29 mouse cellular contexts compared by ENCODE assay signal in the genomic region with DNA sequence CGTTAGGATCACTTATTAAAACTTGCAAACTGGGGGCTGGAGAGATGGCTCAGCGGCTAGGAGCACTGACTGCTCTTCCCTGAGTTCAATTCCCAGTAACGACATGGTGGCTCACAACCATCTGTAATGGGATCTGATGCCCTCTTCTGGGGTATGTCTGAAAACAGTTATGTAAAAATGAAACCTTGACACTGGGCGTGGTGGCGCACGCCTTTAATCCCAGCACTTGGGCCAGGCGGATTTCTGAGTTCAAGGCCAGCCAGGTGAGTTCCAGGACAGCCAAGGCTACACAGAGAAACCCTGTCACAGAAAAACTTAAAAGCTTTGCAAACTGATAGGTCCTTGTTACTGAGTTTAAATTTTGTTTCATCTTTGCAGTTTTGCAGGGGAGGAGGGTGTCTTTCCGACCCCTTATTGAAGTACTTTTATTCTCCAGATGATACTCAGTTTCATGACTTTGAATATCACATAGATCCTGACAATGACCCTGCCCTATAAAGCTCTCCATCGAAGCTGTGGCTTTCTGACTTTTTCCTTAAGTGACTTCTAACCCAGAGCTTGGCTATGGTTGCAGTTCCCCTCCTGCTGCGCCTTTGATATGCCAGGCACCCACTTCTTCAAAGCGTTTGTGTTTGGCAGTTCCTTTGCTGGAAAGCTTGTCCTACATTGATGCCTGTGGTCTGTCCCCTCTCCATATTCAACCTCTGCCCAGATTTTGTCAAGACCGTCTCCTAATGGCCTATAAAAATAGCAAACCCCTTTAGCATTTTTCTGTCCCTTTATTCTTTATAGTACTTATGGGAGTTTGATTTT. TPM values are rescaled to one million over a fixed set of nuclear protein-coding genes. Genes with fewer than 3 reads are reported as not detected.
DNase-seq lines count a peak whose midpoint lies in the region; ATAC-seq and TF ChIP-seq lines count a peak whose summit lies in the region.
"Had no signal": no experiment of that assay in that cellular context is flagged by ENCODE, and none has a peak within 500 bp of the region (broad histone marks: within the 10 kb centered on the region; RNA-seq: fewer than 3 reads in every experiment).

No protein-coding gene starts in this region.

- no peak overlapping the region for H3K4me2 ChIP-seq in heart, embryonic 16.5 days (ENCODE audit: low read depth, low read length)
- no peak overlapping the region for H3K4me2 ChIP-seq in lung, embryonic 14.5 days
- H3K4me2 ChIP-seq in midbrain, postnatal 0 days (ENCODE audit: low read depth, low read length, poor library complexity, severe bottlenecking), result no peak overlapping the region
- no peak overlapping the region for H3K4me2 ChIP-seq in midbrain, embryonic 11.5 days
- H3K4me2 ChIP-seq in liver, postnatal 0 days (ENCODE audit: low read depth, low read length), result no peak overlapping the region
- H3K4me2 ChIP-seq: forebrain, embryonic 15.5 days; limb, embryonic 12.5 days; liver, embryonic 15.5 days; midbrain, embryonic 12.5 days; neural tube, embryonic 13.5 days; stomach, embryonic 15.5 days had no signal

- peaks cover 9% of the 10 kb centered on the region for H3K4me1 ChIP-seq in heart, embryonic 16.5 days (ENCODE audit: control insufficient read depth, insufficient read depth, low read length)
- 0 out of 2 replicates have a peak, but pooled peaks cover 8% of the 10 kb centered on the region for H3K4me1 ChIP-seq in lung, embryonic 14.5 days (ENCODE audit: insufficient read depth)
- H3K4me1 ChIP-seq in lung, adult 2 months (ENCODE audit: control insufficient read depth, insufficient read depth, low read length), result peaks cover 2% of the 10 kb centered on the region; the same call in 1 of the 2 replicates
- peaks cover 2% of the 10 kb centered on the region; the same call in 1 of the 2 replicates for H3K4me1 ChIP-seq in midbrain, postnatal 0 days (ENCODE audit: insufficient read depth, low read length)
- H3K4me1 ChIP-seq in midbrain, embryonic 11.5 days (ENCODE audit: control insufficient read depth, insufficient read depth, low read length), result no peaks in the 10 kb centered on the region; the same call in 1 of the 2 replicates
- peaks cover 13% of the 10 kb centered on the region for H3K4me1 ChIP-seq in liver, postnatal 0 days (ENCODE audit: insufficient read depth)

- no peak overlapping the region for H3K9ac ChIP-seq in heart, embryonic 16.5 days (ENCODE audit: low read length)
- no peak overlapping the region for H3K9ac ChIP-seq in lung, embryonic 14.5 days
- H3K9ac ChIP-seq in midbrain, postnatal 0 days (replicated peaks; ENCODE audit: low read length, poor library complexity, severe bottlenecking), result no peak overlapping the region
- no peak overlapping the region for H3K9ac ChIP-seq in midbrain, embryonic 11.5 days (ENCODE audit: low read length)
- H3K9ac ChIP-seq in liver, postnatal 0 days (replicated peaks), result no peak overlapping the region
- H3K9ac ChIP-seq: forebrain, embryonic 15.5 days; limb, embryonic 12.5 days; liver, embryonic 15.5 days; midbrain, embryonic 12.5 days; neural tube, embryonic 13.5 days; stomach, embryonic 15.5 days had no signal

- DNase-seq in heart, postnatal 36 days, result no peak
- peak; percentile 44 for DNase-seq in lung, embryonic 14.5 days
- DNase-seq in lung, adult 2 months, result no peak
- DNase-seq in midbrain, postnatal 0 days (ENCODE audit: low spot score), result no peak
- DNase-seq in midbrain, embryonic 11.5 days (ENCODE audit: low spot score, missing footprints), result no peak
- no peak for DNase-seq in liver, postnatal 0 days
- no peak for DNase-seq in thymus, postnatal 25 days
- DNase-seq: adrenal gland, postnatal 10 days; cerebellum, adult 2 months; cerebellum, postnatal 36 days; gastrocnemius, postnatal 10 days; kidney, adult 11 months; kidney, postnatal 14 days; right cerebral cortex, postnatal 4 days; thymus, postnatal 36 days had no signal

- H3K4me3 ChIP-seq in heart, embryonic 16.5 days (ENCODE audit: low read length), result no peak overlapping the region
- no peak overlapping the region for H3K4me3 ChIP-seq in lung, embryonic 14.5 days (ENCODE audit: low read depth, low read length)
- H3K4me3 ChIP-seq in lung, adult 2 months (replicated peaks; ENCODE audit: extremely low read depth, low read depth, low read length), result no peak overlapping the region
- H3K4me3 ChIP-seq in midbrain, postnatal 0 days (ENCODE audit: low read depth, low read length), result no peak overlapping the region
- H3K4me3 ChIP-seq in midbrain, embryonic 11.5 days (ENCODE audit: low read depth, low read length), result no peak overlapping the region
- no peak overlapping the region for H3K4me3 ChIP-seq in liver, postnatal 0 days (ENCODE audit: low read depth, low read length)
- H3K4me3 ChIP-seq: forebrain, embryonic 15.5 days; heart, embryonic 10.5 days; hindbrain, embryonic 10.5 days; limb, embryonic 12.5 days; liver, embryonic 15.5 days; midbrain, embryonic 12.5 days; myocyte; neural tube, embryonic 13.5 days; stomach, embryonic 15.5 days had no signal

- no peaks in the 10 kb centered on the region for H3K9me3 ChIP-seq in heart, embryonic 16.5 days (replicated peaks; ENCODE audit: control insufficient read depth, low read length)
- H3K9me3 ChIP-seq in lung, embryonic 14.5 days (ENCODE audit: low read depth, low read length), result no peaks in the 10 kb centered on the region
- H3K9me3 ChIP-seq in midbrain, postnatal 0 days (ENCODE audit: low read length), result no peaks in the 10 kb centered on the region
- no peaks in the 10 kb centered on the region for H3K9me3 ChIP-seq in midbrain, embryonic 11.5 days (ENCODE audit: control insufficient read depth, low read length)
- no peaks in the 10 kb centered on the region for H3K9me3 ChIP-seq in liver, postnatal 0 days (ENCODE audit: low read length)
- H3K9me3 ChIP-seq: forebrain, embryonic 15.5 days; G1E; heart, embryonic 10.5 days; hindbrain, embryonic 10.5 days; limb, embryonic 12.5 days; liver, embryonic 15.5 days; midbrain, embryonic 12.5 days; neural tube, embryonic 13.5 days; stomach, embryonic 15.5 days had no signal

- WGBS in heart, embryonic 16.5 days, result 48% methylated on average over 12 of the region's 12 CpGs
- WGBS in lung, embryonic 14.5 days, result 40% methylated on average over 12 of the region's 12 CpGs
- WGBS in lung, adult 2 months, result 56% methylated on average over 12 of the region's 12 CpGs
- 51% methylated on average over 12 of the region's 12 CpGs for WGBS in midbrain, postnatal 0 days
- 59% methylated on average over 12 of the region's 12 CpGs for WGBS in midbrain, embryonic 11.5 days
- 54% methylated on average over 12 of the region's 12 CpGs for WGBS in liver, postnatal 0 days (ENCODE audit: insufficient replicate concordance)

- no peak for TF ChIP-seq EP300 in liver, postnatal 0 days (IDR thresholded peaks at IDR 0.05; ENCODE audit: low read depth)

- no peak for TF ChIP-seq CTCF in lung, embryonic 14.5 days (IDR thresholded peaks at IDR 0.05; ENCODE audit: low read depth)
- TF ChIP-seq CTCF in lung, adult 2 months (IDR thresholded peaks at IDR 0.05; ENCODE audit: insufficient read depth, low read length), result no peak
- TF ChIP-seq CTCF in midbrain, postnatal 0 days (IDR thresholded peaks at IDR 0.05), result no peak
- TF ChIP-seq CTCF in liver, postnatal 0 days (IDR thresholded peaks at IDR 0.05; ENCODE audit: low read depth), result 0 out of 2 replicates have a peak, but pooled peaks have one; percentile 8

- H3K36me3 ChIP-seq in heart, embryonic 16.5 days (ENCODE audit: control insufficient read depth, insufficient read depth), result peaks cover 41% of the 10 kb centered on the region
- peaks cover 60% of the 10 kb centered on the region for H3K36me3 ChIP-seq in lung, embryonic 14.5 days (ENCODE audit: insufficient read depth)
- peaks cover 25% of the 10 kb centered on the region for H3K36me3 ChIP-seq in midbrain, postnatal 0 days (ENCODE audit: insufficient read depth, low read length)
- peaks cover 23% of the 10 kb centered on the region for H3K36me3 ChIP-seq in midbrain, embryonic 11.5 days (ENCODE audit: control insufficient read depth, insufficient read depth, low read length)
- peaks cover 46% of the 10 kb centered on the region for H3K36me3 ChIP-seq in liver, postnatal 0 days (replicated peaks; ENCODE audit: insufficient read depth, low read length)

- TF ChIP-seq POLR2A in lung, adult 2 months (IDR thresholded peaks at IDR 0.05; ENCODE audit: borderline replicate concordance, extremely low read depth, low read depth, low read length), result no peak

- intact Hi-C loops in heart, postnatal 36 days (cut with DNase I), result loop anchor here (10.0 kb wide), 1 partner anchor 614 kb away; a partner anchor contains a TSS

- H3K27ac ChIP-seq in heart, embryonic 16.5 days (ENCODE audit: low read length), result 0 out of 2 replicates have a peak overlapping the region, but pooled peaks have one; percentile 7
- H3K27ac ChIP-seq in lung, embryonic 14.5 days (ENCODE audit: low read depth), result no peak overlapping the region
- 0 out of 2 replicates have a peak overlapping the region, but pooled peaks have one; percentile 7 for H3K27ac ChIP-seq in midbrain, postnatal 0 days (ENCODE audit: low read depth, low read length)
- H3K27ac ChIP-seq in midbrain, embryonic 11.5 days (ENCODE audit: low read depth, low read length), result no peak overlapping the region
- no peak overlapping the region for H3K27ac ChIP-seq in liver, postnatal 0 days (ENCODE audit: low read depth)
- H3K27ac ChIP-seq: forebrain, embryonic 15.5 days; heart, embryonic 10.5 days; hindbrain, embryonic 10.5 days; limb, embryonic 12.5 days; liver, embryonic 15.5 days; midbrain, embryonic 12.5 days; neural tube, embryonic 13.5 days; stomach, embryonic 15.5 days had no signal

- ATAC-seq in heart, embryonic 16.5 days (replicated peaks; ENCODE audit: extremely low read depth, insufficient read depth, low FRiP score), result no peak
- ATAC-seq in lung, embryonic 14.5 days (ENCODE audit: insufficient read depth), result no peak
- no peak for ATAC-seq in midbrain, postnatal 0 days (ENCODE audit: low FRiP score)
- ATAC-seq in midbrain, embryonic 11.5 days (ENCODE audit: low FRiP score), result no peak
- no peak for ATAC-seq in liver, postnatal 0 days
- ATAC-seq: CD4-positive, CD25-positive, alpha-beta regulatory T cell, adult 4 months; forebrain, embryonic 15.5 days; hindbrain, embryonic 16.5 days had no signal

- no peaks in the 10 kb centered on the region for H3K27me3 ChIP-seq in heart, embryonic 16.5 days (ENCODE audit: control insufficient read depth, insufficient read depth, low read length)
- no peaks in the 10 kb centered on the region for H3K27me3 ChIP-seq in lung, embryonic 14.5 days (ENCODE audit: insufficient read depth, low read length)
- H3K27me3 ChIP-seq in midbrain, postnatal 0 days (ENCODE audit: insufficient read depth, low read length), result no peaks in the 10 kb centered on the region
- H3K27me3 ChIP-seq in midbrain, embryonic 11.5 days (ENCODE audit: control insufficient read depth, insufficient read depth, low read length), result no peaks in the 10 kb centered on the region
- 0 out of 2 replicates have a peak, but pooled peaks cover 4% of the 10 kb centered on the region for H3K27me3 ChIP-seq in liver, postnatal 0 days (ENCODE audit: insufficient read depth, low read length)
- H3K27me3 ChIP-seq: forebrain, embryonic 15.5 days; limb, embryonic 12.5 days; midbrain, embryonic 12.5 days; neural tube, embryonic 13.5 days; stomach, embryonic 15.5 days had no signal

RNA-seq across cellular contexts. Expression of a gene that starts 5.8 kb away (rescaled TPM):
- polyA plus RNA-seq in heart, embryonic 16.5 days (2015; fragmentation: Nextera tagmentation; extraction: Ambion mirVana), result 11.7 and 12.1 TPM in 2 replicates
- total RNA-seq in heart, postnatal 36 days (2021), result 1 to 10 TPM; 3.8 to 4.3 TPM
- polyA plus RNA-seq in lung, embryonic 14.5 days (2014; fragmentation: Nextera tagmentation; extraction: Ambion mirVana), result 18.6 and 20.4 TPM in 2 replicates
- 20.5 and 26.7 TPM in 2 replicates for polyA plus RNA-seq in lung, adult 2 months (2012; rRNA removed)
- 14.6 and 18.3 TPM in 2 replicates for total RNA-seq in midbrain, postnatal 0 days (2014; rRNA removed)
- polyA plus RNA-seq in midbrain, postnatal 0 days (2015; fragmentation: Nextera tagmentation; extraction: Ambion mirVana), result 17.8 and 18.8 TPM in 2 replicates
- polyA plus RNA-seq in midbrain, embryonic 11.5 days (2014; fragmentation: Nextera tagmentation; extraction: Ambion mirVana), result 23.2 and 28.4 TPM in 2 replicates
- 3.0 and 3.1 TPM in 2 replicates for polyA plus RNA-seq in liver, postnatal 0 days (2015; fragmentation: Nextera tagmentation; extraction: Ambion mirVana)
- total RNA-seq: granulocyte monocyte progenitor cell, adult 5-6 weeks had no signal

RNA-seq across cellular contexts. Expression of a gene that starts 6.4 kb away (rescaled TPM):
- polyA plus RNA-seq in heart, embryonic 16.5 days (2015; fragmentation: Nextera tagmentation; extraction: Ambion mirVana), result 279 and 290 TPM in 2 replicates
- total RNA-seq in heart, postnatal 36 days (2021), result 100 to 1,000 TPM; 132 to 153 TPM
- polyA plus RNA-seq in lung, embryonic 14.5 days (2014; fragmentation: Nextera tagmentation; extraction: Ambion mirVana), result 678 and 713 TPM in 2 replicates
- polyA plus RNA-seq in lung, adult 2 months (2012; rRNA removed), result 43.4 and 72.0 TPM in 2 replicates
- total RNA-seq in midbrain, postnatal 0 days (2014; rRNA removed), result 217 and 224 TPM in 2 replicates
- 328 and 334 TPM in 2 replicates for polyA plus RNA-seq in midbrain, postnatal 0 days (2015; fragmentation: Nextera tagmentation; extraction: Ambion mirVana)
- 495 and 509 TPM in 2 replicates for polyA plus RNA-seq in midbrain, embryonic 11.5 days (2014; fragmentation: Nextera tagmentation; extraction: Ambion mirVana)
- polyA plus RNA-seq in liver, postnatal 0 days (2015; fragmentation: Nextera tagmentation; extraction: Ambion mirVana), result 281 and 298 TPM in 2 replicates

RNA-seq across cellular contexts. Expression of a gene that starts 44.2 kb away (rescaled TPM):
- 10.1 and 11.0 TPM in 2 replicates for polyA plus RNA-seq in heart, embryonic 16.5 days (2015; fragmentation: Nextera tagmentation; extraction: Ambion mirVana)
- 10 to 100 TPM; 15.5 to 17.1 TPM for total RNA-seq in heart, postnatal 36 days (2021)
- polyA plus RNA-seq in lung, embryonic 14.5 days (2014; fragmentation: Nextera tagmentation; extraction: Ambion mirVana), result 11.6 and 13.7 TPM in 2 replicates
- 9.8 and 14.9 TPM in 2 replicates for polyA plus RNA-seq in lung, adult 2 months (2012; rRNA removed)
- 24.1 and 26.7 TPM in 2 replicates for total RNA-seq in midbrain, postnatal 0 days (2014; rRNA removed)
- 13.7 and 14.1 TPM in 2 replicates for polyA plus RNA-seq in midbrain, postnatal 0 days (2015; fragmentation: Nextera tagmentation; extraction: Ambion mirVana)
- 10.7 and 12.1 TPM in 2 replicates for polyA plus RNA-seq in midbrain, embryonic 11.5 days (2014; fragmentation: Nextera tagmentation; extraction: Ambion mirVana)
- 6.8 and 6.9 TPM in 2 replicates for polyA plus RNA-seq in liver, postnatal 0 days (2015; fragmentation: Nextera tagmentation; extraction: Ambion mirVana)

Comparison
In these comparisons a context has a peak if more than half of its experiments do, and no peak if none do; other contexts are left out.
1. H3K27ac ChIP-seq: peak in heart, embryonic 16.5 days (single experiment) and midbrain, postnatal 0 days (single experiment); none in lung, embryonic 14.5 days (single experiment), midbrain, embryonic 11.5 days (single experiment) and liver, postnatal 0 days (single experiment).